Mouse (Mus musculus) testis, adult 2 months (tissue): ENCODE measurements around the gene Rab37.

Experiments
- CTCF ChIP-seq: fragments of 200-500 bp; IDR thresholded peaks from 2 replicates; pipeline ENCODE4 v1.5.1; 2012; ENCODE audit warnings: low read depth, mild to moderate bottlenecking, inconsistent platforms, low read length, moderate library complexity; ENCODE audit not compliant: control insufficient read depth, insufficient read depth, insufficient replicate concordance
- POLR2A ChIP-seq: fragments of 200-500 bp; IDR thresholded peaks from 2 replicates; pipeline ENCODE4 v1.6.1; 2012; ENCODE audit warnings: low read depth, mild to moderate bottlenecking, inconsistent platforms, low read length, moderate library complexity; ENCODE audit not compliant: control insufficient read depth

DNA sequence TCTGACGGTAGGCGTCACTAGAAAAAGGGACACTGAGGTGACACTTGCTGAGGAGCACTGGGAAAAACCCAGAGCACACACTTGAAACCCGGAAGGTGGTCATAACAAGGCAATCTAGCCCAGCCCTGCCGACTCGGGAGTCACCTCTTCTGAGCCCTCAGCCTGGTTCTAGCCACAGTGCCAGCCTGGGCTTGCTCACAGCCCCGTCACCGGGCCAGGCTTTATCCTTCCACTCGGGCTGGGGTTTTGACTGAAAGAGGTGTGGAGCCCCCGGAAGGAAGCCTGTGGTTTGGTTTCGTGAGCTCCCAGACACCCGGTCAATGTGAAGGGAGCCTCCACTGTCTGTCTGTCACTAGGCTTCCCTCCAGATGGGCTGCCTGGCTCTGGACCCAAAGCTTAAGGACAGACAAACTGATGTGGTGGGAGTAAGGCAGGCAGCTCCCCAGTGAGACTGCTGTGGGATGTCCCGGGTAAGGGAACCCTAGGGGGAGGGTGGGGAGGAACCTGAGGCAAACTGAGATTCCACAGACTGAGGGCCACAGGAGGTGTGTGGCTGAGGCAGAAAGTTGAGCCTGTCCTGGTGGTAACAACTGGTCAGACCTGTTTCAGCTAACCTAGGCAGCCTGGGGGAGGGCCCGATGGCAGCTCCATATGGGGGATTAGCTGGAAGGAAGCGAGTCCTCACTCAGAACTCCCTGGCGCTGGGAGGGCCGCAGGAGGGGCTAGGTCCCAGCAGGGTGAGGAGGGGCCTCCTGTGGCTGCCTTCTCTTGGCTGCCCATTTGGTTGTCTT, 82.5 kb downstream of the Rab37 start:
- TF ChIP-seq POLR2A (no peak), CTCF (no peak)
